Comparison of ENCODE assay signal across 13 mouse cellular contexts in genomic region chr11:78153778-78154177, GRCm38 (mm10). TPM values are rescaled to one million over a fixed set of nuclear protein-coding genes. Genes with fewer than 3 reads are reported as not detected.
A peak's percentile ranks its signal among the peaks of the same experiment; 100 is the strongest.
DNase-seq lines count a peak whose midpoint lies in the region; ATAC-seq and TF ChIP-seq lines count a peak whose summit lies in the region.
"Had no signal": no experiment of that assay in that cellular context is flagged by ENCODE, and none has a peak within 500 bp of the region (broad histone marks: within the 10 kb centered on the region; RNA-seq: fewer than 3 reads in every experiment).

No protein-coding gene starts in this region.

- no peaks in the 10 kb centered on the region for H3K9me3 ChIP-seq in neural tube, embryonic 13.5 days
- H3K9me3 ChIP-seq in limb, embryonic 13.5 days = no peaks in the 10 kb centered on the region

- no peak for TF ChIP-seq CTCF in gastrocnemius, adult 2 months (IDR thresholded peaks at IDR 0.05)

- DNase-seq in gastrocnemius, adult 2 months = no peak
- no peak for DNase-seq in gastrocnemius, adult 18-20 months (ENCODE audit: low spot score)
- DNase-seq in neural tube, embryonic 10.5 days (ENCODE audit: extremely low spot score, low spot score) = no peak
- peak; percentile 45 for DNase-seq in testis, postnatal 10 days (ENCODE audit: low spot score)
- DNase-seq in thymus, postnatal 14 days = no peak
- no peak for DNase-seq in left cerebral cortex, adult 9 months (ENCODE audit: low spot score in 2 of 2)
- DNase-seq: gastrocnemius, postnatal 36 days; heart, postnatal 36 days; kidney, postnatal 14 days; right cerebral cortex, postnatal 25 days had no signal

- ATAC-seq in neural tube, embryonic 13.5 days (ENCODE audit: low read depth) = peak; percentile 19; the same call in 1 of the 2 replicates
- ATAC-seq in limb, embryonic 13.5 days (ENCODE audit: low FRiP score, low read depth) = 0 out of 2 replicates have a peak, but pooled peaks have one; percentile 28
- ATAC-seq: Patski had no signal

- peak overlapping the region; percentile 64 for H3K27ac ChIP-seq in gastrocnemius, adult 2 months
- peak overlapping the region; percentile 85 for H3K27ac ChIP-seq in neural tube, embryonic 13.5 days (replicated peaks)
- no peak overlapping the region for H3K27ac ChIP-seq in limb, embryonic 13.5 days

- no peaks in the 10 kb centered on the region for H3K27me3 ChIP-seq in neural tube, embryonic 13.5 days
- H3K27me3 ChIP-seq in limb, embryonic 13.5 days = no peaks in the 10 kb centered on the region
- H3K27me3 ChIP-seq: Patski had no signal

- peak overlapping the region; percentile 35; the same call in 1 of the 2 replicates for H3K9ac ChIP-seq in neural tube, embryonic 13.5 days
- H3K9ac ChIP-seq in limb, embryonic 13.5 days = 0 out of 2 replicates have a peak overlapping the region, but pooled peaks have one; percentile 19

- peaks cover 74% of the 10 kb centered on the region for H3K36me3 ChIP-seq in neural tube, embryonic 13.5 days
- H3K36me3 ChIP-seq in limb, embryonic 13.5 days = peaks cover 91% of the 10 kb centered on the region

- WGBS in neural tube, embryonic 13.5 days = 69% methylated on average over 13 of the region's 13 CpGs
- 88% methylated on average over 13 of the region's 13 CpGs for WGBS in limb, embryonic 13.5 days

- intact Hi-C loops in gastrocnemius, adult 2 months (cut with DNase I) = loop anchor here (5.0 kb wide), 1 partner anchor 91 kb away; no protein-coding TSS in a partner anchor

- no peak overlapping the region for H3K4me3 ChIP-seq in gastrocnemius, adult 2 months
- no peak overlapping the region for H3K4me3 ChIP-seq in neural tube, embryonic 13.5 days
- H3K4me3 ChIP-seq in limb, embryonic 13.5 days = no peak overlapping the region

- no peak overlapping the region for H3K4me2 ChIP-seq in neural tube, embryonic 13.5 days
- no peak overlapping the region for H3K4me2 ChIP-seq in limb, embryonic 13.5 days (replicated peaks)

- H3K4me1 ChIP-seq in neural tube, embryonic 13.5 days (replicated peaks) = peaks cover 57% of the 10 kb centered on the region
- H3K4me1 ChIP-seq in limb, embryonic 13.5 days = peaks cover 25% of the 10 kb centered on the region

RNA-seq across cellular contexts. Expression of gene Traf4, which starts 11.6 kb away (rescaled TPM):
- total RNA-seq in gastrocnemius, adult 2 months (2021) = 1 to 10 TPM; 2.1 to 2.8 TPM
- total RNA-seq in gastrocnemius, adult 18-20 months (2021) = 1 to 10 TPM; 2.0 to 2.2 TPM
- polyA plus RNA-seq in neural tube, embryonic 13.5 days (2015; fragmentation: Nextera tagmentation; extraction: Ambion mirVana) = 128 and 131 TPM in 2 replicates
- polyA plus RNA-seq in limb, embryonic 13.5 days (2015; fragmentation: Nextera tagmentation; extraction: Ambion mirVana) = 108 and 109 TPM in 2 replicates

RNA-seq across cellular contexts. Expression of gene Nek8, which starts 22.7 kb away (rescaled TPM):
- under 1 TPM; 0.36 to 0.75 TPM for total RNA-seq in gastrocnemius, adult 2 months (2021)
- under 1 TPM; 0.37 to 0.50 TPM for total RNA-seq in gastrocnemius, adult 18-20 months (2021)
- polyA plus RNA-seq in neural tube, embryonic 13.5 days (2015; fragmentation: Nextera tagmentation; extraction: Ambion mirVana) = 8.2 and 8.3 TPM in 2 replicates
- polyA plus RNA-seq in limb, embryonic 13.5 days (2015; fragmentation: Nextera tagmentation; extraction: Ambion mirVana) = 20.1 and 20.7 TPM in 2 replicates

RNA-seq across cellular contexts. Expression of gene Tlcd1, which starts 22.7 kb away (rescaled TPM):
- 1 to 10 TPM; 1.3 to 1.7 TPM for total RNA-seq in gastrocnemius, adult 2 months (2021)
- total RNA-seq in gastrocnemius, adult 18-20 months (2021) = 1 to 10 TPM; 1.5 to 2.2 TPM
- 10.2 and 11.1 TPM in 2 replicates for polyA plus RNA-seq in neural tube, embryonic 13.5 days (2015; fragmentation: Nextera tagmentation; extraction: Ambion mirVana)
- 13.5 and 14.1 TPM in 2 replicates for polyA plus RNA-seq in limb, embryonic 13.5 days (2015; fragmentation: Nextera tagmentation; extraction: Ambion mirVana)

RNA-seq across cellular contexts. Expression of gene Rpl23a, which starts 29.6 kb away (rescaled TPM):
- 100 to 1,000 TPM; 760 to 970 TPM for total RNA-seq in gastrocnemius, adult 2 months (2021)
- 100 to 1,000 TPM; 845 to 889 TPM for total RNA-seq in gastrocnemius, adult 18-20 months (2021)
- polyA plus RNA-seq in neural tube, embryonic 13.5 days (2015; fragmentation: Nextera tagmentation; extraction: Ambion mirVana) = 930 and 991 TPM in 2 replicates
- polyA plus RNA-seq in limb, embryonic 13.5 days (2015; fragmentation: Nextera tagmentation; extraction: Ambion mirVana) = 1,373 and 1,384 TPM in 2 replicates

RNA-seq across cellular contexts. Expression of gene Rab34, which starts 34.5 kb away (rescaled TPM):
- 1 to 10 TPM; 3.3 to 4.6 TPM for total RNA-seq in gastrocnemius, adult 2 months (2021)
- total RNA-seq in gastrocnemius, adult 18-20 months (2021) = 1 to 10 TPM; 2.5 to 3.5 TPM
- 58.8 and 60.3 TPM in 2 replicates for polyA plus RNA-seq in neural tube, embryonic 13.5 days (2015; fragmentation: Nextera tagmentation; extraction: Ambion mirVana)
- polyA plus RNA-seq in limb, embryonic 13.5 days (2015; fragmentation: Nextera tagmentation; extraction: Ambion mirVana) = 171 and 185 TPM in 2 replicates
